Mouse (Mus musculus) brain, embryonic 14.5 days (tissue): ENCODE measurements around the gene Ppp1r21.

ENCODE experiments used
- CTCF ChIP-seq: fragments of 200-500 bp; IDR thresholded peaks from 2 replicates; pipeline ENCODE4 v1.5.1; 2012; ENCODE audit warnings: inconsistent platforms, mild to moderate bottlenecking, moderate library complexity, borderline replicate concordance; ENCODE audit not compliant: insufficient read depth, insufficient read length; ENCODE audit errors: extremely low read depth
- POLR2A ChIP-seq: fragments of 200-500 bp; IDR thresholded peaks from 2 replicates; pipeline ENCODE4 v1.6.1; 2012; ENCODE audit warnings: mild to moderate bottlenecking, inconsistent platforms, borderline replicate concordance; ENCODE audit not compliant: poor library complexity, insufficient read depth, insufficient read length, severe bottlenecking; ENCODE audit errors: extremely low read depth

DNA sequence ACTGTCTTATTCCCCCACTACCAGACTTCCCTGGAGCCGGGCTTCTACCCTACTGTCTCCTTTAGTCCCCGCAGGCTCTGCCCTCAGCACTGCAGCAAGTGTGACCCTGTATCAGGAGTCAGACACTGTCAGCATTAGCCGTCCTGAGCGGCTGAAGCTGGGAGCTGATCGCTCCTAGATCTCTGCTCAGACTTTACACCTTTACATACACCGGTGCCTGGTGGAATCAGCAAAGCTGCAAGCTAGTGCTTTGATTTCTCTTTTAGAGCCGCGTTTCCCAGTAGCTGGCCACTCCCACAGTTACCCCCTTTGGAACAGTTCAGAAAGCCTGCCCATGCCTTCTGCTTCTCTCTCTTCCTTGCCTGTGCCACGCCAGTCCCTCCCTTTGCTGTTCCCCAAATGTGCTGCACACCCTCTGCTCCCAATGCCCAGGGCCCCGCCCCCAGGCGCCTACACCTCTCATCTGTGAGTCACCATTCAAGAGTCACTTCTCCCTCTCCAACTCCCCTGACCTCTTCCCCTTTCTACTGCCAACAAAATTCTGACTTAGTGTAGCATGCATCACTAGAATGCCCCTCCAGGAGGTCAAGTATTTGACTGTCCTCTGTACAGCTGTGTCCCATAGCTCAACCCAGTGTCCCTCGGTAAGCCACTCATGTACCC, 20.9 kb upstream of the Ppp1r21 start:
- no peak for TF ChIP-seq CTCF
- no peak for TF ChIP-seq POLR2A
